In genomic region chr14:30265728-30266127, GRCm38 (mm10) we compare ENCODE assay signal across 13 mouse cellular contexts.
DNase-seq lines count a peak whose midpoint lies in the region; ATAC-seq and TF ChIP-seq lines count a peak whose summit lies in the region.
"Had no signal": no experiment of that assay in that cellular context is flagged by ENCODE, and none has a peak within 500 bp of the region (broad histone marks: within the 10 kb centered on the region; RNA-seq: fewer than 3 reads in every experiment).

No protein-coding gene starts in this region.

- intact Hi-C loops in left cerebral cortex, postnatal 25 days (cut with DNase I): no loop called here

- in situ Hi-C loops in ES-E14 (cut with MboI; ENCODE audit: low sequenced_read_pairs in 2 of 2, unreplicated experiment in 2 of 2): no loop called here

- H3K36me3 ChIP-seq in ES-E14 (ENCODE audit: control insufficient read depth, insufficient read depth, low read length, poor library complexity, severe bottlenecking): no peaks in the 10 kb centered on the region
- no peaks in the 10 kb centered on the region for H3K36me3 ChIP-seq in heart, embryonic 11.5 days (ENCODE audit: control insufficient read depth, insufficient read depth, low read length)

- whole genome bisulfite sequencing in heart, embryonic 11.5 days (ENCODE audit: insufficient replicate concordance): 69% methylated on average over 9 of the region's 9 CpGs

- peak; percentile 92 for ATAC-seq in neutrophil, adult 5-6 weeks (ENCODE audit: extremely low read depth, insufficient number of reproducible peaks, low FRiP score, poor library complexity, severe bottlenecking)
- ATAC-seq in heart, embryonic 11.5 days (replicated peaks; ENCODE audit: insufficient number of reproducible peaks, low FRiP score, low TSS enrichment): no peak
- ATAC-seq: hindbrain, postnatal 0 days; Patski had no signal

- H3K4me2 ChIP-seq in heart, embryonic 11.5 days: no peak overlapping the region
- H3K4me2 ChIP-seq: midbrain, embryonic 11.5 days had no signal

- DNase-seq in A20 (ENCODE audit: low read depth, low spot score) (peak; percentile 80), ES-E14 (ENCODE audit: low read depth, low spot score) (peak; percentile 6), liver (peak; percentile 88)
- no peak for DNase-seq in left cerebral cortex, postnatal 25 days (ENCODE audit: low spot score in 2 of 2)
- DNase-seq in urinary bladder, postnatal 25 days (ENCODE audit: low spot score): no peak
- no peak for DNase-seq in left cerebral cortex, adult 18-20 months (ENCODE audit: low spot score in 2 of 2)
- DNase-seq: gastrocnemius, postnatal 14 days; retina, postnatal 1 day had no signal

- H3K4me3 ChIP-seq in ES-E14 (ENCODE audit: insufficient read depth in 1 of 2, low read depth in 1 of 2, low read length in 2 of 2, poor library complexity in 1 of 2, severe bottlenecking in 1 of 2): no peak overlapping the region
- no peak overlapping the region for H3K4me3 ChIP-seq in heart, embryonic 11.5 days (ENCODE audit: low read depth, low read length)

- peaks cover 0 to 3% of the 10 kb centered on the region in 2 experiments; a peak in 1 of 4 replicates for H3K4me1 ChIP-seq in ES-E14 (ENCODE audit: control insufficient read depth in 2 of 2, insufficient read depth in 2 of 2, low read length in 2 of 2, poor library complexity in 1 of 2)
- peaks cover 6% of the 10 kb centered on the region for H3K4me1 ChIP-seq in heart, embryonic 11.5 days (ENCODE audit: control insufficient read depth, insufficient read depth, low read length)

- H3K9ac ChIP-seq in ES-E14 (ENCODE audit: insufficient read depth, low read depth, low read length, poor library complexity, severe bottlenecking): no peak overlapping the region
- H3K9ac ChIP-seq in heart, embryonic 11.5 days (ENCODE audit: low read depth, low read length): no peak overlapping the region

- no peaks in the 10 kb centered on the region for H3K27me3 ChIP-seq in heart, embryonic 11.5 days (ENCODE audit: control insufficient read depth, insufficient read depth, low read length)

- no peak overlapping the region for H3K27ac ChIP-seq in ES-E14 (ENCODE audit: insufficient read depth, low read depth, low read length, poor library complexity, severe bottlenecking)
- H3K27ac ChIP-seq in heart, embryonic 11.5 days (ENCODE audit: low read depth, low read length): no peak overlapping the region
- H3K27ac ChIP-seq: hindbrain, postnatal 0 days had no signal

- H3K9me3 ChIP-seq in ES-E14 (ENCODE audit: control insufficient read depth, insufficient read depth, low read depth, low read length): no peaks in the 10 kb centered on the region
- H3K9me3 ChIP-seq in heart, embryonic 11.5 days (replicated peaks; ENCODE audit: control insufficient read depth, low read length): no peaks in the 10 kb centered on the region

TF ChIP-seq in ES-E14, 5 proteins besides CTCF, POLR2A, EP300 and RAD21:
- TF ChIP-seq CHD2 (IDR thresholded peaks at IDR 0.05; ENCODE audit: low read depth, low read length): no peak
- no peak for TF ChIP-seq HCFC1 (IDR thresholded peaks at IDR 0.05; ENCODE audit: borderline replicate concordance, insufficient read depth, low read length)
- TF ChIP-seq ZC3H11A (IDR thresholded peaks at IDR 0.05; ENCODE audit: borderline replicate concordance, low read depth, low read length): no peak
- TF ChIP-seq MAFK (IDR thresholded peaks at IDR 0.05; ENCODE audit: insufficient read depth, low read depth, low read length): no peak
- TF ChIP-seq ZNF384 (IDR thresholded peaks at IDR 0.05; ENCODE audit: low read depth, low read length): no peak

Comparison
In these comparisons a context has a peak if more than half of its experiments do, and no peak if none do; other contexts are left out.
1. DNase-seq: peak in A20 (single experiment), ES-E14 (single experiment) and liver (single experiment); none in left cerebral cortex, postnatal 25 days (0 of 2), urinary bladder, postnatal 25 days (single experiment) and left cerebral cortex, adult 18-20 months (0 of 2).